Mouse (Mus musculus) liver, embryonic 12.5 days (tissue): ENCODE measurements around the gene Tor4a. TPM values are rescaled to one million over a fixed set of nuclear protein-coding genes. Genes with fewer than 3 reads are reported as not detected.

ENCODE experiments used
- ATAC-seq: fragments of 200-750 bp; cut with Nextera tagmentation; 2 replicates; pipeline ENCODE4 v1.8.0; 2017; ENCODE audit warnings: moderate number of reproducible peaks, mild to moderate bottlenecking, moderate library complexity
- H3K27ac ChIP-seq: fragments of 300-500 bp; sonication (generic); 2 replicates; pipeline ENCODE4 v1.5.1; 2016; ENCODE audit warnings: mild to moderate bottlenecking
- H3K27me3 ChIP-seq: fragments of 300-500 bp; sonication (generic); replicated peaks from 2 replicates; pipeline ENCODE4 v1.6.1; 2016; ENCODE audit warnings: mild to moderate bottlenecking, moderate library complexity
- H3K36me3 ChIP-seq: fragments of 300-500 bp; sonication (generic); 2 replicates; pipeline ENCODE4 v1.6.1; 2016; ENCODE audit warnings: mild to moderate bottlenecking, moderate library complexity
- H3K4me1 ChIP-seq: fragments of 300-500 bp; sonication (generic); 2 replicates; pipeline ENCODE4 v1.6.1; 2016
- H3K4me2 ChIP-seq: fragments of 300-500 bp; sonication (generic); 2 replicates; pipeline ENCODE4 v1.6.1; 2016; ENCODE audit warnings: mild to moderate bottlenecking, moderate library complexity
- H3K4me3 ChIP-seq: fragments of 300-500 bp; sonication (generic); 2 replicates; pipeline ENCODE4 v1.5.1; 2016; ENCODE audit warnings: mild to moderate bottlenecking, moderate library complexity
- H3K9ac ChIP-seq: fragments of 300-500 bp; sonication (generic); 2 replicates; pipeline ENCODE4 v1.6.1; 2016; ENCODE audit warnings: mild to moderate bottlenecking, moderate library complexity
- H3K9me3 ChIP-seq: fragments of 300-500 bp; sonication (generic); replicated peaks from 2 replicates; pipeline ENCODE4 v1.6.1; 2016; ENCODE audit warnings: mild to moderate bottlenecking, moderate library complexity
- WGBS: fragments of 180-500 bp; shearing (Covaris S2); methylation state at CpG from one replicate; pipeline ENCODE4 v1.1.7; 2016; ENCODE audit not compliant: insufficient replicate concordance; 5-methylcytosine and 5-hydroxymethylcytosine counted together
- polyA plus RNA-seq: library from polyadenylated mRNA; unstranded; fragments of >200 nt; fragmentation: Nextera tagmentation; extraction: Ambion mirVana; gene quantifications from 2 replicates; pipeline ENCODE4 v1.2.1, GENCODE M21; 2016

The Tor4a gene
- polyA plus RNA-seq, 1 experiment from 2014 or later = 7.2 TPM

DNA sequence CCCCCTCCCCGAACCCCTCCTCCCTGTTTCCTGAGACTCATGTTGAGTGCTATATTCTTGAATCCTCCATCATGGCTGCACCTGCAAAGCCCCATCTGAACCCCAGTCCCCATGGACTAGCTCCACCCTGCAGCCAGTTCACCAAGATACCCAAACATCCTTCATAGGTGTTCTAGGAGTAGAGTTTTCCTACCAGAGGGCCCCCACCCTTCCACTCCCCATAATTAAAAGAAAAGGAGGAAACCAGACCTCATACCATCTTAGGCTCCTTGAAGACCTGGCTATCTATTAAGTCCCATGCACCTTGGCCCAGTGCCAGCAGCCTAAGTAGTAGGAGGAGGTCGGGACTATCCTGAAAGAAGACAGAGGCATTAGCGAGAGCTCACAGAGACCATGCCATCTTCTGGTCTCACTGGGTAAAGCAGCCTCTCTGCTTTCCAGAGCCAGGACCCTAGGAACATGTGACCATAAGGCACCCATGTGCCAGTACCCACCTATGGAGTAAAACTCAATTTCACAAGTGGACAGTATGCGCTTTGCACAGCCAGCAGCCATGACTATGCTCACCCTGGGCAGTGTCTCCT lies 7.0 kb upstream of the Tor4a start:
- Histone ChIP-seq H3K4me3 (no peak overlapping the region), H3K4me2 (no peak overlapping the region), H3K27ac (no peak overlapping the region), H3K36me3 (peaks cover 100% of the 10 kb centered on the region), H3K27me3 (no peaks in the 10 kb centered on the region), H3K9ac (no peak overlapping the region), H3K4me1 (no peaks in the 10 kb centered on the region), H3K9me3 (no peaks in the 10 kb centered on the region)
- 60% methylated on average over 4 of the region's 4 CpGs for WGBS
- no peak for ATAC-seq

DNA sequence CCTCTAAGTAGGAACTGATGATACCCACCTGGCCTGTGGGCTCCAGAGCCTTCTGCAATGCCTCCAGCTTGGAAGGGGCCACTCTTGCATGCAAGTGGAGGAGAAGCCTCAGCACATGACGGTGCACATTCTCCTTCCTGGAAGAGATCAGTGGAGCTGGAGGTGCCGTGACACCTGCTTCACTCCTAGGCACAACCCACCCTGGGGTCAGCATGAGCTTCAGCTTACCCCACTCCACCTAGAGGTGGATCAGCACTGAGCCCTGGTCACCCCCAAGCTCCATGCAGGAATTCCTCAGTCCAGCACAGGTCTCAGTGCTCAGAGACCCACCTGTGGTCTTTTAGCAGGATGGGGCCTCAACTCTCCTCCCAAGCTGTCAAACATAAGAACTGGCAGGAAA lies 3.9 kb upstream of the Tor4a start:
- H3K4me2 ChIP-seq = no peak overlapping the region
- no peak overlapping the region for H3K9ac ChIP-seq
- no peaks in the 10 kb centered on the region; the same call in 1 of the 2 replicates for H3K27me3 ChIP-seq
- H3K9me3 ChIP-seq = no peaks in the 10 kb centered on the region
- H3K36me3 ChIP-seq = peaks cover 76% of the 10 kb centered on the region
- WGBS = 73% methylated on average over 2 of the region's 2 CpGs
- H3K4me3 ChIP-seq = no peak overlapping the region
- H3K27ac ChIP-seq = no peak overlapping the region
- H3K4me1 ChIP-seq = peaks cover 26% of the 10 kb centered on the region
- ATAC-seq = no peak

DNA sequence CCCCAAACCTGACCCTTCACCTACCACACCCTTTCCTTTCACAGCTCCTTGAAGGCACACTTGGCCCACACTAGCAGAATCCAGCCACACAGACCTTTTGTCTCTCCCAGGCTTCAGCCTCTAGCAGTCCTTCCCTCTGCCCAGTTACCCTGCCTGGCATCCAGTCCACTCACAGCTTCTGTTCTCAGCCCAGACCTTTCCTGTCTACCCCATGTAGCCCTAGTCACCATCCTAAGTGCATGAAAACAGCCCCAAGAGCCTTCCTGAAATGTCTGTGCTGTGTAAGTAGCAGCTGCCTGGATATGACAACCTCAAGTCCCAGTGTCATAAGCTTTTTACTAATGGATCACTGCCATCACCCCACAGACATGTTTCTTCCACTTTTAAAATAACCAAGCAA lies 1.3 kb upstream of the Tor4a start:
- no peaks in the 10 kb centered on the region for H3K9me3 ChIP-seq
- no peak for ATAC-seq

DNA sequence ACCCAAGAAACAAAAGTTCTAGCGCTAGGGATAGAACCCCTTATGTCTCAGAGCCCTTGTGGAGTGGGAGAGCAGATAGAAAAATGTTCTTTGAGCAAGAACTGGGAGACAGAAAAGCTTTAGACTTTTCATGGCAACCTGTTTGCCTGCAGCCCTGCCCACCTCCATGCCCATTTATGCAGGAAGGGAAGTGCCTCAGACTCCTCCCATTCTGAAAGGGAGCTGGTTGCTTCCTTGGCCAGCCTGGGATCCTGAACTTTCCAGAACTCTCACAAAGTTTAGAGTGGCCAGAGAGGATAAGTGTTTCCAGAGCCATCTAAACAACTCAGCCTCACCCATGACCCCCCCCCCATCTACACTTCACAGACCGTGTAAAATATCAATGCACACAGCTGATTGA lies 505 bp upstream of the Tor4a start:
- Histone ChIP-seq H3K4me3 (peak overlapping the region; percentile 59; the same call in 1 of the 2 replicates), H3K27ac (peak overlapping the region; percentile 84), H3K27me3 (peaks cover 9% of the 10 kb centered on the region), H3K9ac (peak overlapping the region; percentile 71; the same call in 1 of the 2 replicates), H3K4me1 (peaks cover 55% of the 10 kb centered on the region), H3K4me2 (peak overlapping the region; percentile 85), H3K36me3 (peaks cover 41% of the 10 kb centered on the region), H3K9me3 (no peaks in the 10 kb centered on the region)
- ATAC-seq = no peak
- 12% methylated on average over 2 of the region's 2 CpGs for WGBS

More for the DNA sequence above, 1.3 kb upstream of the Tor4a start:
- Histone ChIP-seq H3K27me3 (peaks cover 9% of the 10 kb centered on the region), H3K9ac (no peak overlapping the region), H3K4me2 (no peak overlapping the region), H3K4me3 (no peak overlapping the region), H3K27ac (peak overlapping the region; percentile 84; the same call in 1 of the 2 replicates), H3K4me1 (peaks cover 53% of the 10 kb centered on the region), H3K36me3 (peaks cover 49% of the 10 kb centered on the region)

DNA sequence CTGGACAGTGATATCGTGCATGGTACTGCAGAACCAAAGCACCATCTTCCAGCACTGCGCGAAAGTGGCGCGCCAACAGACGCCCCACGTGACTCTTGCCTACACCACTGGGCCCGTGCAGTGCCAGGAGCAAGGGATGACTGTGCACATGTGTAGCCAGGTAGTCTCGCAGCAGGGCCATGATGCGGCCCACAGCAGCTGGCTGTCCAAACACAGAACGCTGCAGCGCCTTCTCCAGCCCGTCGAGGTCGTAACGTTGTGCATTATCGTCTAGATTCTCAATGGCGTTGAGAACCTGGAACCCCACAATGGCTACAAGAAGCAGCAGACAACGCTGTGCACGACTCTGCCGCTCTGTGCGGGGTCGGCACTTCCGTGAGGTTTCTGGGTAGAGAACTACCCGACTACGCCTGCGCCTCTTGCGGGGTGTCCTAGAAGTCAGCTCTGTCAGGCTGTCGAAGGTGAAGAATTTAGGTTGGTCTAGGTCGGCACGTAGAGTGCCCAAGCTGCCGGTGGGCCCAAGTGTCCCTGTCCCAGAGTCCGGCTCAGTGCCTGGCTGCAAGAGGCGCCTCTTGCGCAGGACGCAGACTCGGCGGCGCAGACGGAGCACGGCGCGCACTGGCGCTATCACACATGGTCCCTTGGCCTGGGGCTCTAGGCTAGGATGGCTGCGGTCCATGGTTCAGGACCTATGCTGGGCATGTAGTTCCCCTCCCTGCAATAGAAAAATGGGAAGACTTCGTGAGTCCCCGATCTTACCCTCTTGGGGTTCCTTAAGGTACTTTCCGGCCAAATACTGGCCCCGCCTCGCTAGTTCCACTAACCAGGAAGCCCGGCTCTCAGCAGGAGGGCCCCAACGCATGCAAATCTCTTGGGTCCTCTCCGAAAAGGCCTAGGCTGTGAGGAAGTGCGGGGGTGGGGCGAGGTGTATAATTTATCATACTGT lies 1.2 kb downstream of the Tor4a start:
- H3K9me3 ChIP-seq = no peaks in the 10 kb centered on the region
- peak overlapping the region; percentile 59 for H3K4me3 ChIP-seq
- peaks cover 55% of the 10 kb centered on the region for H3K4me1 ChIP-seq
- peak overlapping the region; percentile 71 for H3K9ac ChIP-seq
- H3K36me3 ChIP-seq = peaks cover 24% of the 10 kb centered on the region
- WGBS = 5% methylated on average over 55 of the region's 55 CpGs
- H3K27ac ChIP-seq = peak overlapping the region; percentile 84
- H3K27me3 ChIP-seq = peaks cover 9% of the 10 kb centered on the region
- peak overlapping the region; percentile 85 for H3K4me2 ChIP-seq
- peak; percentile 62 for ATAC-seq

DNA sequence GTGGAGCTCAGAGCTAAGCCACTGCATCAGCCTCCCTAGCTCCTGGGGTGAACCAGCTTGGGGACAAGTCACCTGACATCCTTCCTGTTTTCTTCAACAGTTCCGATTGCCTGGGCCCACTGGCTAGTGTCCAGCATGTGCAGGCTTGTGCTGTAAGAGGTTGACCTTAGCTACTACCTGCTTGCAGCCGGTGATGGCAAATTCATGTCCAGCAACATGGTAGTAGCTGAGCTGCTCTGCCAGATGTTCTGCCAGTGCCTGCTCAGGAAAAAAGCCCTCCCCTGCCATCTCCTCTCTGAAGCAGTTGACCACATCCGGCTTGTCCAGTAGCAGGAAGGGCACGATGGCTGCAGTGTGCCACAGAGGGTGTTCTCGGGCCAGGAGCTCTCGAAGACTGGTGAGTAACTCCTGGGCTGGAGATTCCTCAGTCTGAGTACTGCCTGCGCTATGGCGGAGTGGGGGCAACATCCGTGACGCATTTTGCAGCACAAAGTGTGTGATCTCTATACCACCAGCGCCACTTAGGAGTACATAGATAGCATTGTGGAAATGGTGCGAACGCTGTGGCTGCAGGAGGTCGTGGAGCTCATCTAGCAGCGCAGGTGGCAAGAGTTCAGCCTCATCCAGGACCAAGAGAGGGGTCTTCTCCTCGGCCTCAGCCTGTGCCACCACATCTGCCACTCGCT lies 2.1 kb downstream of the Tor4a start:
- H3K27me3 ChIP-seq = peaks cover 9% of the 10 kb centered on the region
- 38% methylated on average over 17 of the region's 17 CpGs for WGBS
- H3K9me3 ChIP-seq = no peaks in the 10 kb centered on the region
- peaks cover 55% of the 10 kb centered on the region for H3K4me1 ChIP-seq
- peaks cover 16% of the 10 kb centered on the region for H3K36me3 ChIP-seq
- peak overlapping the region; percentile 84 for H3K27ac ChIP-seq
- peak overlapping the region; percentile 59 for H3K4me3 ChIP-seq
- H3K4me2 ChIP-seq = peak overlapping the region; percentile 85
- peak overlapping the region; percentile 71 for H3K9ac ChIP-seq
- no peak for ATAC-seq

DNA sequence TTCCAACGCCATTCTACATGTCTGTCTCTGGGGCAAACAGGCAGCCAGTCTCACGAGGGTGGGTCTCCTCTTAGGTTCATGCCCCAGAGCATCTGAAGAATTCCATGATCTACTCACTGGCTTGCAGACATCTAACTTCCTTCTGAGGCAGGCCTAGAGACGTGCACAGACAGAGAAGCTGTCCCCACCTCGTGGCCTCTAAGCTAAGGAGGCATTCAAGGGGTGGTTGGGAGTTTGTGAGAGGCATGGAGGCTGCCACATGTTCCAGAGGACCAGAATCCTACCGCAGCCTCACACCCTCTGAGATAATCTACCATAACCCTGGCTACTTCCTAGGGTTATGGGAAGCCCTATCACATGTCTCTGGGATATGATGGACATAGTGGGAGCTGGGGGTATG lies 2.7 kb downstream of the Tor4a start:
- WGBS = 38% methylated on average over 5 of the region's 5 CpGs
- Histone ChIP-seq H3K4me2 (peak overlapping the region; percentile 85), H3K4me3 (0 out of 2 replicates have a peak overlapping the region, but pooled peaks have one; percentile 59), H3K9me3 (no peaks in the 10 kb centered on the region), H3K27ac (peak overlapping the region; percentile 84), H3K27me3 (peaks cover 9% of the 10 kb centered on the region), H3K36me3 (peaks cover 9% of the 10 kb centered on the region), H3K4me1 (peaks cover 55% of the 10 kb centered on the region), H3K9ac (peak overlapping the region; percentile 71; the same call in 1 of the 2 replicates)
- ATAC-seq = no peak

DNA sequence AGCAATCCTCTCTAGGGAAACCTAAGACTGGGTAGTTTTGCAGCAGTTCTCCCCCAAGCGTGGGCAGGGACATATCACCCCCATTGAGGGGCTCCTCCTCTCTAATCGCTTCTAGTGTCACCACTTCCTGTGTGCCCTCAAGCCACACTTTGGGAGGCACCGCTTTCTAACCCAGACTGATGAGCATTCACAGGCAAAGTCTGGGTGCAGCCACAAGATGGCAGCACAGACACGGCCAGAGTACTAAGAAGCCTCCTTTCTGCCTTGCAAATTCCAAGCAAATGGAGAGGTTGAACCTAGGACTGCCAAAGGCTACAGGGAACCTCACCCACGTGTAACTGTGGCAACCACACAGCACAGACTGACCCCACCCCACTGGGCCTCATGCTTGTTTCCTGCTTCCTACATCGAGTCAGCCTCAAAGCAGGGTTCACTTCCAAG lies 3.3 kb downstream of the Tor4a start:
- WGBS = 2% methylated on average over 6 of the region's 6 CpGs
- H3K36me3 ChIP-seq = peaks cover 3% of the 10 kb centered on the region
- peak overlapping the region; percentile 59; the same call in 1 of the 2 replicates for H3K4me3 ChIP-seq
- peak overlapping the region; percentile 85 for H3K4me2 ChIP-seq
- H3K9me3 ChIP-seq = no peaks in the 10 kb centered on the region
- no peak overlapping the region for H3K9ac ChIP-seq
- ATAC-seq = peak; percentile 40
- H3K27ac ChIP-seq = peak overlapping the region; percentile 84; the same call in 1 of the 2 replicates
- H3K4me1 ChIP-seq = peaks cover 55% of the 10 kb centered on the region
- peaks cover 9% of the 10 kb centered on the region for H3K27me3 ChIP-seq

DNA sequence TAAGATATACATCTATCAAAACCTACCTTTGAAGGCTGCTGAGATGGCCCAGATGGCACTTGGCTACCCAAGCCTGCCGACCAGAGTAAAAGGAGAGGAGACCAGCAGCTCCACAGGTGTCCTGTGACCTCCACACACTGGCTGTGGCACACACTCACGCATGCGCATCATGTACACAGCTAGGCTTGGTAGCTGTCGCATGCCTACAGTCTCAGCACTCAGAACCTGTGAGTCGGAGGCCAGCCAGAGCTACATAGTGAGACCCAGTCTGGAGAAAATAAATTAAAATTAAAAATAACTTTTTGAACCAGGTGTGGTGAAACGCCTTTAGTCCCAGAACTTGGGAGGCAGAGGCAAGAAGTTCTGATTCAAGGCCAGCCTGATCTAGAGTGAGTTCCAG lies 8.8 kb downstream of the Tor4a start:
- Histone ChIP-seq H3K27ac (no peak overlapping the region), H3K4me1 (peaks cover 20% of the 10 kb centered on the region), H3K9me3 (no peaks in the 10 kb centered on the region), H3K4me3 (no peak overlapping the region), H3K27me3 (peaks cover 51% of the 10 kb centered on the region), H3K4me2 (no peak overlapping the region), H3K9ac (no peak overlapping the region), H3K36me3 (no peaks in the 10 kb centered on the region)
- no peak for ATAC-seq
- WGBS = 73% methylated on average over 6 of the region's 6 CpGs

DNA sequence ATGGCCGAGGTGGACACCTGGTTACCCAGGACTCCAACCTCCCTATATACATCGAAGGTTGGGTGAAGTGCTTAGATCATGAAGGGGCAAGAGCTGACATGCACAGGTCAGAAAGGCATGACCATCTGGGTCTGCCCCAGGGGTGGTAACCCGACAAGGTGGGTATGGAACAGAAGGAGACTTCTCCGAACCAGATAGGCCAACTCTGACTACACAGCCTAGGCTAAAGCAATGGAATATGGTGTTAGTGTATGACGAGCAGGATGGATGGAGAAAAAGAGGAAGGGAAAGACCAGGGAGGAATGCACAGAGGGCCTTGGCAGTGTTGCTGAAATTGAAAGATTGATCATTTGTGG lies 10.1 kb downstream of the Tor4a start:
- H3K27me3 ChIP-seq = peaks cover 62% of the 10 kb centered on the region
- H3K4me2 ChIP-seq = peak overlapping the region; percentile 82
- H3K9me3 ChIP-seq = no peaks in the 10 kb centered on the region
- no peak for ATAC-seq
- H3K4me1 ChIP-seq = peaks cover 32% of the 10 kb centered on the region
- no peaks in the 10 kb centered on the region for H3K36me3 ChIP-seq
- H3K4me3 ChIP-seq = peak overlapping the region; percentile 53
- no peak overlapping the region for H3K27ac ChIP-seq
- H3K9ac ChIP-seq = no peak overlapping the region
- WGBS = 37% methylated on average over 5 of the region's 5 CpGs

DNA sequence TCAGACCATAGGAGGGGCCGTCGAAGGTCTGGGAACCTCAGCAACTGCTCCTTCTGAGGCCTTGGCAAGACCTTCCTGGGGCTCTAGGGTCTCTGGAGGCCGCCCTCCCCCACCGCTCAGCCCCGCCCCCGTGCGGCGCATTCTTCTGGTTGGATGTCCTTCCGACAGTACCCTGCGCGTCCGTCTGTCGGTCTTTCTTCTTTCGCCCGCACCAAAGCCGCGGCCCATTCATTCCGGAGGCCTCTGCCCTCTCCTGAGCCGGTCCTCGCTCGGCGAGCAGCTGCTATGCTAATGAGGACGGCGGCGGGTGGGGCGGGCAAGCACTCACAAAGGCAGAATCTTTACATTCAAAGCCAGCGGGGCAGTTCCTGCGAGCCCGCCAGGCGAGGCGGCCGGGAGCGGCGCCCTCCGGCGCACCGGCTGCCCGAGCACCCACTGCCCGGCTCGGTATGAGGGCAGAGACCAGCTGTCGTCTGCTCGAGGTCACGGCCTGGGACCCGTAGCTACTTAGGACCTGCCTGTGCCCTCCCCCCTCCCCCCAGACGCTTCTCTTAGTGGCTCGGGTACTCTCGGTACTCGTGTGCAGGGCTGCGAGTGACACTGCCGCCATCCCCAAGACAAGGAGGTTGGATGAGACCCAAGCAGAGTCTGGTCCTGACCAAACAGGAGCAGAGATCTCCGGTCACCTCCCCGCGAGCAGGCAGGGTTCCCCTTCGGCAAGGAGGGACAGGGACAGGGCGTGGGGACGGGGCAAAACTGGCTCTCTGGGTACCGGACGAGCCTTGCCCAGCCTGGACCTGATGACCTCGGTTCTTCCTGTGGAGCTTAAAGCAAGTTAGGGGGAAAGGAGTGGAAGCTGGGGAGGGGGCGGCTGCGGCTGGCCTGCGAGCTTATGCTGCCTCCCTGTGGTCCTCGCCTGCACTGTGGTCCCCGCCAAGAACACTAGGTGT lies 10.8 kb downstream of the Tor4a start:
- H3K27me3 ChIP-seq = peaks cover 69% of the 10 kb centered on the region

More for the DNA sequence above, 10.8 kb downstream of the Tor4a start:
- Histone ChIP-seq H3K4me3 (peak overlapping the region; percentile 53), H3K4me2 (peak overlapping the region; percentile 82), H3K27ac (0 out of 2 replicates have a peak overlapping the region, but pooled peaks have one; percentile 32), H3K9me3 (no peaks in the 10 kb centered on the region), H3K36me3 (no peaks in the 10 kb centered on the region), H3K9ac (peak overlapping the region; percentile 61), H3K4me1 (peaks cover 38% of the 10 kb centered on the region)
- peak; percentile 31 for ATAC-seq
- WGBS = 2% methylated on average over 64 of the region's 64 CpGs
